Mouse (Mus musculus): Measurements from ENCODE around the gene Extl1.
A peak's percentile ranks its signal among the peaks of the same experiment; 100 is the strongest.

The Extl1 gene

DNA sequence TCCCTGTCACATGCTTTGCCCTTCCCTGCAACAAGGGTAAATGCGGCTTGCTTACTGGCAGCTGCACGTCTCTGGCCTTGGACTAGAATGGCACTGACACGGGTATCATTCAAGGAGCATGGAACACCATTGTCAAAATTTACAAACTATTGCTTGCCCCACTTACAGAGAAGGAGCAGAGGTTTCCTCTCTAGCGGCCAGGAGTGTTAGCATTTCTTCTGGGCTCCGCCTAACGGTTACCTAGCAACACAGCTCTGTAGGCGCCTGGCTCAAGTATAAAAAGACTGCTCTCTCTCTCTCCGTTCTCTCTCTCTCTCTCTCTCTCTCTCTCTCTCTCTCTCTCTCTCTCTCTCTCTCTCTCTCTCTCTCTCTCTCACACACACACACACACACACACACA, 8.9 kb upstream of the Extl1 start:
- DNase-seq (ENCODE audit: low read depth in 1 of 2, low spot score in 2 of 2), result no peak

DNA sequence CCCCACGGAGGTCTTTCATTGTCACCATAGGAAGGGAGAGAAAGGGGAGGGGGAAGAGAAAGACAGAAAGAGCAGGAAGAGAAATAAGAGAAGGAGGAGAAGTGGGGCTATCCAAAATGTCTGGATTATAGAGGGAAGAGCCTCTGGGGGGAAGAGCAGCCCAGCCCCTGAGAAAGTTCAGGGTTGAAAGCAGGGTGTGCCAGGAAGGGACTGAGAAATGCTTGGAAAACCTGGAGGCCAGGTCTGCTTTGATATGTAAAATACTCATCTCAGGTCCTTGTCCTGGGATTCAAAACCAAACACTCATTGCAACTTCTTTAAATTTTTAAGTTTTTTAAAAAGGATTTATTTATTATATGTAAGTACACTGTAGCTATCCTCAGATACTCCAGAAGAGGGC, 8.0 kb upstream of the Extl1 start:
- no peak for DNase-seq (ENCODE audit: low read depth in 1 of 2, low spot score in 2 of 2)

DNA sequence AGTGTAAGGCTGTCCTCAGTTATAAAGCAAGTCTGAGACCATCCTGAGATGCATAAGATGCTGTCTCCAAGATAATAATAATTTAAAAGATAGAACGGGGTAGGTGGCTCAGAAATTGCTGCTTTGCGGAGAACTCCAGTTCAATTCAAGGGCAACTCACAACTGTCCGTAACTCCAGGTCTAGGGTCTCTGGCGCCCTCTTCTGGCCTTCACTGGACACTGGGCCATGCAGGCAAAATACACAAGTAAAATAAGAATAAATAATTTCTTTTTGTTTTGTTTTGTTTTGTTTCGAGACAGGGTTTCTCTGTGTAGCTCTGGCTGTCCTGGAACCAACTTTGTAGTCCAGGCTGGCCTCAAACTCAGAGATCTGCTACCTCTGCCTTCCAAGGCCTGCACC, 4.7 kb upstream of the Extl1 start:
- DNase-seq (ENCODE audit: low read depth in 1 of 2, low spot score in 2 of 2), result peak in 1 of 2 experiments; percentile 49

DNA sequence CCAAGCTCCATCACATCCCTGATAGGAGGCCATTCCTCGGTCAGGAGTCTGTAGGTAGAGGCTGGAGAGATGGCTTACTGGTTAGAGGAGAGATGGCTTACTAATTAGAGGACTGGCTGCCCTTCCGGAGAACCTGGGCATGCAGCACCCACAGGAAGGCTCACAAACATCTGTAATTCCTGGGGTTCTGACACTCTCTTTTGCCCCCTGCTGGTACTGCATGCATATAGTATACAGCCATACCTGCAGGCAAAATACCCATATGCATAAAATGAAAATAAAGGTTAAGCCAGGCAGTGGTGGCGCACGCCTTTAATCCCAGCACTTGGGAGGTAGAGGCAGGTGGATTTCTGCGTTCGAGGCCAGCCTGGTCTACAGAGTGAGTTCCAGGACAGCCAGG, 3.6 kb upstream of the Extl1 start:
- no peak for DNase-seq (ENCODE audit: low read depth in 1 of 2, low spot score in 2 of 2)

DNA sequence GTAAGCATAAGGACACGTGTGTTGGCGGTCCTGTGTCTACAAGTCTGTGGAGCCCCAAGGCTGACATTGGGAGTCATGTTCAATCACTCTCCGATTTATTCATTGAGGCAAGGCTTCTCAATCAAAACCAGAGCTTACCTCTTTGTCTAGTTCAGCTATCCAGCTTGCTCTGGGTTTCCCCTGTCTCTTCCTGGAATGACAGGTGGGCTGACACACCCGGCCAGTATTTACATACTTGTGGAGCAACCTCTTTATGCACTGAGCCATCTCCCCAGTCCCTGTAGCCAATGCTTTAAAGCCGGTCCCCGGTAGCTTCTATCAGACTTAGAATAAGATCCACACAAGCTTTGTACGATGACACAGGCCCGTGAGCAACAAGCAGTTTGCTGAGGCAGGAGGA, 4.1 kb downstream of the Extl1 start:
- DNase-seq (ENCODE audit: low read depth in 1 of 2, low spot score in 2 of 2), result no peak

DNA sequence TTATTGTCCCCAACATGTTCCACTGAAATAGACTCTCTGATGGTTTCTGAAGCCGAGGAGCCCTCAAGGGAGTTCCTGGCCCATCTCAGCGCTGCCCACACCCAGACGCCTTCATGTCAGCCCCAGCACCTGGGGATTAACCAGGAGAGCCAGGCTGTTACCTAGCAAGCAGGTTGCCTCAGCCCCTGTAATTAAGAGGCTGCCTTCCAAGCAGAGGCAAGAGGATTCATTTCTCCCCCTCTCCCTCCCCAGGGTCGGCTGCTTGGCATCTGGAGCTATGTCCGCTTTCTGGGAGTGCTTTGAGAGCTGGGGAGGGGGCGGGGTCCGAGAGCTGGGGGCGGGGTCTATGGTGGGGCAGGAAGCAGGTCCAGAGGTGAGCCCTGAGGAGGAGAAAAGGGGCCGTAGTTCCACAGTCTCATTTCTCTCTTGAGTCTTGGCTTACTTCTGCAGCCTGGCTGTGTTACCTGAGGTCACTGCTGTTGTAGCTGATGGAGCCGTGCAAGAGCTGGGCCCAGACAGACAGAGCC, 5.5 kb downstream of the Extl1 start:
- DNase-seq (ENCODE audit: low read depth in 1 of 2, low spot score in 2 of 2), result no peak

DNA sequence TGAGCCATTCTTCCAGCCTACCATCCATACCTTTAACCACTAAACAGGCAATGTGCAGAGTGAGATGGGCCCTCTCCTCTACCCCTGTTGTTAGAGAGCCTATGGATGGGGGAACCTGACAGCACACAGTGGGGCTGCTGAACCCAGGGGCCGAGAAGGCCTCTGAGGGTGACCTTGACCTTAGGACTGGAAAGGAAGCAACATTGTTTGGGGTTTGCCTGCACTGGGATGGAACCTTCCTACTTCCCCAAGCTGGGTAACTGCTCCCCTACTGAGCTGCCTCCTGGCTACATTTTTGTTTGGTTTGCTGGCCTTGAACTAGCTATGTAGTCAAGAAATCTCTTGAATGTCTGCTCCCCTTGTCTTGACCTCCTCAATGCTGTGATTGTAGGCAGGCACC, 9.3 kb downstream of the Extl1 start:
- DNase-seq (ENCODE audit: low read depth in 1 of 2, low spot score in 2 of 2), result no peak

DNA sequence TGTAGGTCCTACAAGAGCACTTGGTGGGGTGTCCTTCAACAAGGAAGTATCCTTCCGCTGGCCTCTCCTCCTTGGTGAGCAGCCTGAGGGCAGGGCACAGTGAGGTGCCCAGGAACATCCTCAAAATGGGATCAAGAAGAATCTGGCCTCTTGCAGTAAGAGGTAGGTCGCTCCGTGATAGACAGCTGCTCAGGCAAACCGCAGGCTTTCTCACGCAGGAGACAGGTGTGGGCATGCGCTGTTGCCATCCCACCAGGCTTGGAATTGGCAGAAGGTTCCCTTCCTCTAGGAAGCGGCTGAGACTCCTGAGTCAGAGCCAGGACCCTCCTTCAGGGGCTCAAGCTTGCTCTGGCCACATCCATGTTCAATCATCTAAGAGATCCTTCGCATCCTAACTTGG, 10.4 kb downstream of the Extl1 start:
- no peak for DNase-seq (ENCODE audit: low read depth in 1 of 2, low spot score in 2 of 2)

DNA sequence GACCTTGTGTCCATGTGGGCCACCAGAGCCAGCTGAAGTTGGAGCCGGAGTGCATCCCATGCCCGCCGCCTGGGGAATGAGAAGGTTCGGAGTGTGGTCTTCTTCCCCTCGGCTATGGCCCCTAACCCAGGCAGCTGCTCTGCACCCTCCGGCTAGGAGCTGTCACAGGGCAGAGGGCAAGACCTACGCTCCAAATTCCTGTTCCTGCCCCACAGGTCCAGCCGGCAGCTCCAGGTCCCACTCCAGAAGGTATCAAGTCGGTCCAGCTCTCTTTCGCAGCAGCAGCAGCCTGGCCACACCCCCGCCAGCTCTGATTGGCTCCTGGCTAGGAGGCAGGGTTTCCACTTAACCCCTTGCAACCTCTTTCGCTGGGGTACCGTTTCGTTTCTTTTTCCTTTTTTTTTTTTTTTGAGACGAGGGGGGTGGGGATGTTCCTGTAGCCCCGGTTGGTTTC, 11.3 kb downstream of the Extl1 start:
- no peak for DNase-seq (ENCODE audit: low read depth in 1 of 2, low spot score in 2 of 2)

DNA sequence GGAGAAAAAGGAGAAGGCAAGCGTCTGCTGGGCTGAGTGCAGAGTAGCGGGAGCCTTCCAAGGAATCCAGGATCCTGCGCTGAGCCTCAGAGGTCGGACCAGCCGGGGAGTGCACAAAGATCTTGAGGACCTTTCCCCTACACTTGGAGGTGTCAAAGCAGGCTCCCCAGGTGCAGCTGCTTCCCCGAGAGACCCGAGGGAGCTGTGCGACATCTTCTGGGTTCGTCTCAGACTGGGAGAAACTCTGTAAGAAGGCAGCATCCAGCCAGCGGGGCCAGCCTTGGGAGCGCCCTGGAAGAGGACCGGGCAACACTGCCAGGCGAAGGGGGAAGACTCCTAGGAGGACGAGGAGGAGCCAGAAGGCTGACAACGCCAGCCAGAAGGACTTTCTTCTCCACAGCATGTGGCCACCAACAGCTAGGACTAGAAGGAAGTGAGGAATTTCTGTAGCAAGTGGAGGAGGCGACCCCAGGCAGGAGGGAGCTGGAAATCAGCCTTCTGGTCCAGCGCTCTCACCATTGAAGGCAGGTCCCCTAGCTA, 12.3 kb downstream of the Extl1 start:
- DNase-seq (ENCODE audit: low read depth in 1 of 2, low spot score in 2 of 2), result no peak

DNA sequence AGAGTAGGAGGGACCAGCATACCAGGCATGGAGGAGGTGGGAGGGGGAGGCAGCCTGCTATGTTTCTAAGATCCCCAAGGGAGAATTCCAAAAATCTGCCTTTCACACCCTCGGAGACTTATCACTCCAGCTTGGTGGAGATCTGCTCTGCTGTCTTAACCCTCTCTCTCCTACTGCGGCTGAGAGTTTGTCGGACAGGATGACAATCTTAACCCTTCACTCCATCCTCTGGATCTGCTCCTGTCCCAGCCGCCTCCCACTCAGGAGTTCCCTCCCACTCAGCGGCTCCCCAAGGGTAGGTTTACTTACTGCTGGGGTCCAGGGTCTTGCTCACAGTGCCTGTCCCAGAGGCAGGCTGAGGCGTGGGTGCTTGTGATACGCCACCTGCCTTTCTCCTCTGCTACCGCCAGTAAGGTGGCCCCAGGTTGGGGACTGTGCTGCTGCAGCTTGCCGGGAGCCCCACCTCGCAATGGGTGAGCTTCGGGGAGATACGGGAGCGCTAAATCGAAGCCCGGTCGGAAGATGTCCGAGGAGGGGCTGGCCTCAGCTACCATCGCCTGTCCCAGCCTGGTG, 12.9 kb downstream of the Extl1 start:
- no peak for DNase-seq (ENCODE audit: low read depth in 1 of 2, low spot score in 2 of 2)

DNA sequence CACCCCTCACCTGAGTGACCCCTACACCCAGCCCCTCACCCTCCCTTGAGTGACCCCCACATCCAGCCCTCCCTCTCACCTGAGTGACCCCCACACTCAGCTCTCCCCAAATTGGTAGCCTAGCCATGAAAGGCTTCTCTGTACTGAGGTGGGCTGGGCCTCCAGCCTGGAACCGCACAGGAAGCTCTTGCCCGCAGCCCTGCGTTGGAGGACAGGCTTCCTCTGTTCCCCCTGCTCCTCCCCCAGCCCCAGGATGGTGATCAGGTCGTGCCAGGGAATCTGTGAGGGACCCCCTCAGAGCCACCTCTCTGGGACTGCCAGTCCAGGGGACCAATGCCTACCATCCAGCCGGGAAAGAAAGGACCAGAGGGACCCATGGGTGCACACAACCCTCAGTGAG, 18.4 kb downstream of the Extl1 start:
- DNase-seq (ENCODE audit: low read depth in 1 of 2, low spot score in 2 of 2), result no peak

DNA sequence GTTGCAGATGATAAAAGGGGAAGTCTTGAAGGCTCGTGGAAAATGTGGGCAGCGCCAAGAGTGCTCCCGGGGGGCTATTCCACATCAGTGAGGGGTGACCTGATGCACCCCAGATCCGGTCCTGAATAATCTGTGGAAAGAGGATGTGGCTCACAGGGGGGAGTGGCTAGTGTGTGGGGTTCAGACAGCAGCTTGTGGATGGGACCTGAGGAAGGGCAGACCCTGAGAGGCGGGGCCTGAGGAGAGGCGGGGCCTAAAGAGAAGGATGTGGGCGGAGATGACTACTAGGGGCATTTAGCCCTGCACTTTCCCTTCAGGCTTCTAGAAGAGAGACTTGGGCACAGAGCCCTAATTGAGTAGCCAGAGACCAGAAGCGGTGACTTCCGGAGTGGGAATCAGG, 21.1 kb downstream of the Extl1 start:
- peak in 1 of 2 experiments; percentile 52 for DNase-seq (ENCODE audit: low read depth in 1 of 2, low spot score in 2 of 2)

DNA sequence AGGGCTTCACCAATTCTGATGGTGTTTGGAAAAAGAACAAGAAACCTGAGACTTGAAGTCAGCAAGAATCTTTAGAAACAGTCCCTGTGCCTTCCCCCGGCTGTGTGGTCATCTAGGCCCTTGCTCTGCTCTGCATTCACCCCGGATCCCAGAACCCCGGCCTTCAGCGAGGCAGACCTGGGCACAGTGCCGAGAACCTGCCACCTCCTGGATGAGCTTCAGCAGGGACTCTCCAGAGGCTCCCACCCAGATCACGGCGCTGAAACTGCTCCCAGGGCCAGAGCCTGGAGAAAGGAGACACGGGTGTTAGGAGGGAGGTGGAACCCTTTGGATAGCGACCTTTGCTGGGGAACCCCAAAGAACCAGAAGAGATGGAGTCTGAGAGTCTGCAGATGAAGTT, 21.5 kb downstream of the Extl1 start:
- DNase-seq (ENCODE audit: low read depth in 1 of 2, low spot score in 2 of 2), result no peak

DNA sequence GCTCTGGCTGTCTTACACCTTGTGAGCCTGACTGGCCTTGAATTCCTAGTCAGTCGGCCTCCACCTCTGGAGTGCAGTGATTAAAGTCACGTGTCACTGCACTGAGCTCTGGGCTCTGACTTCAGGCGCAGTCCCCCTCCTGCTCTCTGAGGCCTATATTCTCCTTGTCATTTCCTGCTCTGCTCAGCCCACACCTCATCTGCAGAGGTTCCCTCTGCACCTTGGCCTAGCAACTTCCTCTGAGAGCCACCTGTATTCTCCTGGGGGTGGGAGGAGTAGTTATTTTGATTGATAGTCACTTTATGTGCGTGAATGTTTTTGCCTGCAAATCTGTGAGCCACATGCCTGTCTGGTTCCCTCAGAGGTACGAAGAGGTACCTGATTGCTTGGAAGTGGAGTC, 22.4 kb downstream of the Extl1 start:
- no peak for DNase-seq (ENCODE audit: low read depth in 1 of 2, low spot score in 2 of 2)

DNA sequence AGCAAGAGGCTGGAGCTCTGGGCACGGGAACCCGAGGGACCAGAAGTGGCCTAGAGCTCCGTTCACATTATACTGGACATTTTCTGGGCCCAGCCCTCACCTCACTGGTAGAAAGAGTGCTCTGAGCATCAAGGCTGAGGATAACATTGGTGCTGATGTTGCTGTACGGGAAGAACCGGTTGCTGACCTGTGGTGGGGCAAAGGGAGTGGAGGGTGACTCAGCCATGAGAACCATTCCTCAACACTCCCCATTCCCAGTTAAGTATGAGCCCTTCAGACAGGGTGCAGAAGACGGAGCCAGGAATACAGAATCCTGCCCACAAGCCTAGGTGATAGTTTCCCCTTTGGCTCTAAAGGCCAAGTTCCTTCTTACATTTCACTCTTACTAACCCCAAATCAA, 24.0 kb downstream of the Extl1 start:
- DNase-seq (ENCODE audit: low read depth in 1 of 2, low spot score in 2 of 2), result no peak

DNA sequence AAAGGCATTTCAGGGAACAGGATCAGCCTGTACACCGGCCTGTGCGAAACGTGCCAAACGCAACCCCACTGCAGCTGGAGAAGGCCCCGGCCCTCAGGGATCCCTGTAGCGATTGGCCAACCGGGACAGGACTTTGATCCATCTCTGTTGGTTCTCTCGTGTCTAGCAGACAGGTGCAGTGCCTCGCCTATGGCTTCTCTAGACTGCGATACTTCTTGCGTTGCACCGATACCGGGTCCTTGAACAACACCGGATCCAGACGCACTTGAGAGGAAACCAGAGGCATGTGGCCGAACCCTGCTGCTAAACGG, 26.2 kb downstream of the Extl1 start:
- no peak for DNase-seq (ENCODE audit: low read depth in 1 of 2, low spot score in 2 of 2)

DNA sequence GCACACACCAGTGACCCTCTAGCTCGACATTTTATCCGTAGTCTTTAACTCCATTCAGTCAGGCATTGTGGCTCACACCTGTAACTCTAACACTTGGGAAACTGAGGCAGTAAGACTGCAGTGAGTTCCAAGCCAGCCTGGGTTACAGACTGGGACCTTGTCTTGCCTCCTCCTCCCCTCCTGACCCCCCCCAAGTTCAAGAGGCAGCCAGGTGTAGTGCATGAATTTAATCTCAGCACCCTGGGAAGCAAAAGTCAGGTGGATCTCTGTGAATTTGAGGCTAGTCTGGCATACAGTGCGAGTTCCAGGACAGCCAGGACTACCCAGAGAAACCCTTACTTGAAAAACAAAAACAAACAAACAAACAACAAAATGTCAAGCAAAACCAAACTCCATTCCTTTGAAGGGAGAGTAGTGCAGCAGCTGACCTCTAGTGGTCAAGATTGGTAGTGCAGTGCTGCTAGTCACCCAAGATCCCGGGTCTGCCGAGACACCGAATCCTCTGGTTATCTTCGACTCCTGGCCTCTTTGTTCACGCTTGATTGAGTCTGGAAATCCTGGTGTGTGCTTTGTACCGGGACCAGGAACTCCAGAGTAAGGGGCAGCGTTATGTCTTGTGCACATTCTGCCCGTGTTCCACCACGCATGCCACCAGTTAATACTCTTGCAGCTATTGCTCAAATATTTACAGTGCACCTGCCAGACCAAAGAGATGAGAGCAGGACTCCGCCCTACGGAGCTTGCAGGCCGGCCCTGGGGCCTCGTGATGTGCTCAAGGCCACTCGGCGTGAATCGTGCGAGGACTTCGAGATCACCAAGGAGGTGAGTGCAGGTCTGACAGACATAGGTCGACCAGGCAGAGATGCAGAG, 26.8 kb downstream of the Extl1 start:
- peak in 1 of 2 experiments; percentile 43 for DNase-seq (ENCODE audit: low read depth in 1 of 2, low spot score in 2 of 2)

DNA sequence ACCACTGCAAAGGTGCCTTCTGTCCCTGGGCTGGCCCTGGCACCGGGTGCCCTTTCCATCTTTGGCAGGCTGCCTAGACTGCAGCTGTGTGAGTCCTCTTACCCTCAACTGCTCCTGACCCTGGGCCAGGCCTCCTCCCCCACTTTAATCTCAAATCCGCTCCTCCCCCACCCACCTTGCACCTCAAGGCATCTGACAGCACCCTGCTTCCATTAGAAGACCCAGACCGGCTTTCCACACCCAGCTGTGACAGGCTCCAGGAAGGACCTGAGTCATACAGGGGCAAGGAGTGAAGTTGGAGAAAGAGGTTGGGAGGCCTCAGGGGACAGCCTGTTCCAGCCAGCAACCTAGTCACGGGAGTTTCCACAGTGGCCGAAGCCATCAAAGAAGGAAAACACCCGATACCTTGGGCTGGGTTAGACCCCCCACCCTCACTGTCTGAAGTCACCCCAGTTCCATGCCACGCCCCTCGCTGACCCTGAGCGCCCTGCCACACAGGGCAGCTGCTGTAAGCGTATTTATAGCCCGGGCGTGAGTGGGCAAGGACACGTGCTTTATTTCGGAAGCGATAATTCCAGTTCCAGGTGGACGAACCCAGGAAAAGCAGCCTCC, 27.7 kb downstream of the Extl1 start:
- DNase-seq (ENCODE audit: low read depth in 1 of 2, low spot score in 2 of 2), result no peak

DNA sequence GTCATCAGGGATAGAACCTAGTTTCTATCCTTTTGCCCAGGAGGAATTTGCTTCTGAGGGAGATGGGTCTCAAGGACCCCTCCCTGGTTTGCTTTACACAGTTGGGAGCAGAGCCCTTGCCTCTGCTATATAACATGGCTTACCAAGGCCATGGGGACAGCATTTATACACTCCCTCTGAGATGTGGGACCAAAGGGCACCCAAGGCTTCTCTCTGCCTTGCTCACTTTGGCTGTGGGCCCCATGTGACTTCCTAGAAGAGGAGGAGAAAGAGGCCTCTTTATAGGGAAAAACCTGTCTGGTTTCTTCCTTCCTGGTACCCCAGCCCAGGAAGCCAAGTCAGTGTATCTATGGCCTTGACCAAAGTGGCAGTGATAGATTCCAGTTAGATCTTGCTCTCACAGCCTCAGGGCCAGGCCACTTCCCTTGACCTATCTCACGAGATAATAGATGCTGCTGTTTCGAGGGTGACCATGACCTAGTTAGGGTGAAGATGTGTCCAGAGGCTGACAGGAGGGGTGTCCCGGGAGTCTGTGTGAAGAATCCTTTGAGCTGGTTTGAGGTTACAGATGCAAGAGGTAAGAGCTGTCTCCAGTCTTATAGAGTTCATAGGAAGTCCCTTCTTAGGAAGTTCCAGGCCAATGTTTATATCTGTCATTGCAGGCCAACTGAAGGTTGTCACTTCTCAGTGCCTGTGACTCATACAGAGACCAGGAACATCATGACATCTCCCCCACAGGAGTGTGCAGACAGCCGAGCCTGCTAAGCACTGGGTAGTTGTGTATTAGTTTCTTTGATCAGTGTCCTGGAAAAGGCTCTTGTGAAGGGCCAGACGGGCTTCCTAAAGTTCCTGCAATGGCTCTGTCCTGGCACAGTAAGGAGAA, 29.9 kb downstream of the Extl1 start:
- DNase-seq (ENCODE audit: low read depth in 1 of 2, low spot score in 2 of 2), result no peak

DNA sequence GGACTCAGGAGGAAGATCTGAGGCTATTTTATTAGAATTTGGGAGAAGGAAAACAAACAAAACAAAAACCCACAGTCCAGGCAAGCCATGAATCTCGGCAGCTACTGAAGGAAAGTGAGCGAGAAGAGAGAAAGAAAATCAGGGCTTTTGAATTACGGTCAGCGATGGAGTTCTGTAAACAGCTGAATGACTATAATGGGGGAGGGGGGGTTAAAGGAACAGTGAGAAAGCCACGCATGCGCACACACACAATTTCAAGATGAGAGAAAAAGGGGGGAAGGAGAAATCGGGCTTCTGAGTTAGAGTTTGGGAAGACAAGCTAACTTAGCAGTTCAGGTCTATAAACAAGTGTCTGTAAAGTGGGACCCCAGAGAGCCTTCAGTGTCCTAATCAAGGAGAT, 30.7 kb downstream of the Extl1 start:
- DNase-seq (ENCODE audit: low read depth in 1 of 2, low spot score in 2 of 2), result no peak
